Mouse (Mus musculus) v-Abl transformed pro-B cells (cell line): ENCODE results near the gene Olfr457.
"Not testable (repeated sequence)": the region's sequence is repeated elsewhere in the genome, so short reads cannot be mapped to it uniquely, and the experiment has no call there.

ENCODE experiments used
- in situ Hi-C, 2 experiments: fragments of 400-800 bp; cut with MboI; formaldehyde crosslinking; loops; one replicate each; pipeline ENCODE4 v1.15.1; 2025; ENCODE audit not compliant: unreplicated experiment in 2 of 2

Olfr457 gene

DNA sequence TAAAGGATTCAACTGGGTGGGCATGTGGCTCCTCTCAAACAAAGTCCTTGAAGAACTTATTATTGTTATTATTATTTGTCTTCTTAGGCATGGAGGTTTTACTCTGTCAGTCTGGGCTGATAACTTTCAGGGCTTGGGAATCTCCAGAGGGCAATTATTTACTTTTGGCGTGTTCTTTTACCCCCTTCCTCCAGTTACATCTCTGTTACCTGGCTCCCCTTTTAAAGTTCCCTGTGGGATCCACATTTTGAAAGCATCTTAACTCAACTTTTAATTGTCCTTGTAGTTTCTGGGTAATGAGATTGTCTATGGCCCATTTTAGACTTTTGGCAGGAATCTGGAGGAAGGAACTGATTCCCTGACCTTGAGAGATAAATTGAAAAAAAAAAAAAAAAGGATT is at the start of gene Olfr457:
TSS of gene Olfr457 (minus strand) at position 101 of the 400 bp plus-strand sequence.
- in situ Hi-C loops = no loop called here

DNA sequence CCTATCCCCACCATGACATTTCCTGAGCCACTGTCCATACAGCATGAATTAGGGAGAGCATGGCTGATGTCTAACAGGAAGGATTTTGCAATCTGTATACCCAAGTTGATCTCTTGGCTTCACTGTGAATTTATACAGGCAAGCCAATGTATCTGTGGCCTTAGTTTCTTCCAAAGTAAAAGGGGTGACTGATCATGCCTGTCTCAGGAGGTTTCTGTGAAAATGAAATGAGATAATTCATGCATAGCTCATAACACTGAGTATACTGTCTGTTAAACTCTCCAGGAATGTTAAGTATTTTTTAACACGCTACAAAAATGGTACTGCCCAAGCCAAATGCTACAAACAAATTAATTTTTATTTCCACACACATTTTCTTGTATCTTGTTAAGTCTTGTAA is 37.3 kb upstream of the Olfr457 start:
- in situ Hi-C loops = no loop called here

- in situ Hi-C loops = no loop called here
Observed at GRCm38 (mm10) chr6:42509311-42509710, 33.2 kb upstream of the Olfr457 start.

DNA sequence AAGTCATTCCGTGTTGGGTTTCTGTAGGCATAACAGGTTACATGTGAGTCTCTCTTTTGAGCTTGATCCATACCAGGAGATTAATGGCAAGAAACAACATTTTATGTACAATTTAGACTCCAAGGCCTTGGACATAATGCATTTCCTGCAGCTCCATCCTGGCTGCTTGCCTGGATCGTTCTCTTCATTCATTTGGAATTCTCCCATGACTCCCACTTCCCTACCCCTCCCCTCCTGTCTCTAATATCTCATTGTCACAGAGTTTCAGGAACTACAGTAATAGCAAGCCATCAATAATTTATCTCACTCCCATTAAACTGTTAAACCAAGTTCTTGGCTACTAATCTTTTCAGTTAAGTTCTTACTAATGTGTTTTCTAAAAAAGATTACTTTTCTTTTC is 27.3 kb upstream of the Olfr457 start:
- in situ Hi-C loops = no loop called here

GRCm38 (mm10) chr6:42489731-42490130 is 13.6 kb upstream of the Olfr457 start:
- in situ Hi-C loops = no loop called here

DNA sequence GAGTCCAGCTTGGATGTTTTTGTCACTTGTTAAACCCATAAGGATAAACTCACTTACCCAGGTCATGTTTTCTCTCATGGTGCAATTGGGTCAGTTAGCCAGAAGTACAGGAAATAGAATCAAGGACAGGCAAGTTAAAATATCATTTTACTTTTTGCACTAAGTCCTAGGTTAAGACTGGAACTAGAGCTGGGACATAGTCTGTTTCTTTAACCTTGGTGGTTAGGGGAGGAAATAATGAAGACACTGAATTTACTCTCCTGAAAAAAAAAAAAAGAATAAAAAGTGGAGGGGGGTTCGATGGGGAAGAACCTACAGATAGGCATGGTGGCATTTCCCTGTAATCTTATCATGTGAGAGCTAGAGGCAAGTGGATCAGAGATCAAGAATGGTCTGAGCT is 11.0 kb upstream of the Olfr457 start, which contains the start of gene Olfr456:
TSS of gene Olfr456 (minus strand) at position 101 of the 400 bp plus-strand sequence.
- in situ Hi-C loops = no loop called here

DNA sequence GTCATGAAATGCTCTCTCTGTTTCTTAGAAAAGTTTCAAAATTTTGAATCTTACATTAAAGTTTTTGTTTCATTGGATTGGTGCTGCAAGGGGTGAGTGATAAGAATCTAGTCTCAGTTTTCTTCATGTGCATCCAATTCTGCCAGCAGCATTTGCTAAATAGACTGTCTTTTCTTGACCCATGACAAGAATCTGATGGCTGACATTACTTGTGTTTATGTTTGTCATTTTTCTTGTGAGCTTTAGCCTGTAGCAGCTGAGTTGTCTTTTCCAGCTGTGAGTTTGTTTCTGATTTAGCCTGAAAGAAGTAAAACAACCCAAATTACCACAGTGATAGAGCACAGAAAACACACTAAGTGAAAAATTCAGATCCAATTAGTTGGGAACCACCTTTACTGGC is 8.5 kb upstream of the Olfr457 start:
- in situ Hi-C loops = no loop called here

DNA sequence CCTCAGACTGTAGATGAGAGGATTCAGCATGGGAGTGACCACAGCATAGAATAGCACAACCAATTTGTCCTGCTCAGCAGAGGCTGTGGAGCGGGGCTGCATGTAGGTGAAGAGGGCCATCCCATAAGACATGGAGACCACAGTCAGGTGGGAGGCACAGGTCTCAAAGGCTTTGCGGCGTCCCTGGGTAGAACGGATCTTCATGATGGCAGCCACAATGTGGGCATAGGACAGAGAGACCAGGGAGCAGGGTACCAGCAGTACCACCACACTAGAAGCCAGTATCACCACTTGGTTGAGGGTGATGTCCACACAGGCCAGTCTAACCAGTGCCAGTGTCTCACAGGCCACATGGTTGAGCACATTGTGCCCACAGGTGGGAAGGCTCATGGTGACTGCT is 4.8 kb downstream of the Olfr457 start:
- in situ Hi-C loops = not testable (repeated sequence)

DNA sequence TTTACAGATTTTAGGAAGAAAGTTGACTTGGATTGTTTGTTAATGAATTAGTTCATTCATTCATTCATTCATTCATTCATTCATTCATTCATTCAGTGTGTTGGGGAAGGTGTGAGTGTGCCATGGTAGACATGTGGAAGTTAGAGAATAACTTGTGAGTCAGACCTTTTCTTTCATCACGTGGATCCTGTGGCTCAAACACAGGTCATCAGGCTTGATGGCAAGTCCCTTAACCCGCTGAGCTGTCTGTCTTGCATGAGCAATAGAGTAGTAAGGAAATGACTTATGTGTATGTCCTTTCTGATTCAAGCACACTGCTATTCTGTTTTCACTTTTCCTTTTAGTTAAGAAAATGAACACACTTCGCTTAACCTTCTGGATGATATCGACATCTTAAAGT is 5.6 kb downstream of the Olfr457 start:
- in situ Hi-C loops = no loop called here

GRCm38 (mm10) chr6:42465096-42465495 is 11.0 kb downstream of the Olfr457 start, which contains the start of gene Olfr458:
Gene Olfr458 (minus strand): TSS chr6:42465196.
- in situ Hi-C loops = no loop called here

GRCm38 (mm10) chr6:42447381-42447780 is 28.8 kb downstream of the Olfr457 start:
- in situ Hi-C loops = no loop called here

- in situ Hi-C loops = no loop called here
Observed at GRCm38 (mm10) chr6:42444491-42444890, 31.6 kb downstream of the Olfr457 start.

- in situ Hi-C loops = no loop called here
Observed at GRCm38 (mm10) chr6:42441395-42441794, 34.7 kb downstream of the Olfr457 start.

DNA sequence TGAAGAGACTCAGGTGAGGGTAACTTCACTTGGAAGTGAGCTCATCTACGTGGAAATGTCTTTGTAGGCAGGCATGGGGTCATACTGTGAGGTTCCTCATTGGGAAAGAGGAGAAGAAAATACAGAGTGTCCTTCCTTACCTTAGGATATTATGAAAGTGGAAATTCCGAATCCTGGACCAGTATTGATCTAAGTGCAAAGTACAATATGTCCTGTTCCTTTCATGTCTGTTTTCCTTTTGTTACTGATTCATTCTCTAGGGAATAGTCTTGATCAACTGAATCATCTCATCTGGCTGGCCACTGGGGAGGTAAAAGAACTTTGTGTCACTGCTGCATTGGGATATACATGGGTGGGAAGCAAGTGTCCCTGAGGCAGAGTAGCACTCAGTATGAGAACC is 40.6 kb downstream of the Olfr457 start:
- in situ Hi-C loops = no loop called here

DNA sequence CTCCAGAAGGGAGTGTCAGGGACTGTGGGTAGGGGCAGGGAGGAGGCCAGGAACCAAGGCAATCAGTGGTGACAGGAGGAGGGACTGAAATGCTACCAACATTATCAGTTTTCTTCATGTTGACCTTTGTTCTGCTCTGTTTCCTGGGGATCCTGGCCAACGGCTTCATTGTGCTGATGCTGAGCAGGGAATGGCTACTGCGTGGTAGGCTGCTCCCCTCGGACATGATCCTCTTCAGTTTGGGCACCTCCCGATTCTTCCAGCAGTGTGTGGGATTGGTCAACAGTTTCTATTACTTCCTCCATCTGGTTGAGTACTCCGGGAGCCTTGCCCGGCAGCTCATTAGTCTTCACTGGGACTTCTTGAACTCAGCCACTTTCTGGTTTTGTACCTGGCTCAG is 41.7 kb downstream of the Olfr457 start, which contains the start of gene Tas2r126:
TSS of gene Tas2r126 (plus strand) at position 90 of the 400 bp plus-strand sequence.
- in situ Hi-C loops = no loop called here

- in situ Hi-C loops = no loop called here
Observed at GRCm38 (mm10) chr6:42433554-42433953, 42.6 kb downstream of the Olfr457 start.

GRCm38 (mm10) chr6:42426337-42426736 is 49.8 kb downstream of the Olfr457 start:
- in situ Hi-C loops = no loop called here

GRCm38 (mm10) chr6:42424472-42424871 is 51.7 kb downstream of the Olfr457 start:
- in situ Hi-C loops = no loop called here

GRCm38 (mm10) chr6:42421439-42421838 is 54.7 kb downstream of the Olfr457 start:
- in situ Hi-C loops = no loop called here

GRCm38 (mm10) chr6:42419443-42419842 is 56.7 kb downstream of the Olfr457 start:
- in situ Hi-C loops = no loop called here
